Mouse (Mus musculus) urinary bladder, adult 18-20 months (tissue): ENCODE measurements around the gene Tsc22d4.

Experiments
- DNase-seq, 2 experiments: peaks; one replicate each; pipeline ENCODE4 v3.0.0; 2022; ENCODE audit warnings: low spot score in 2 of 2, mixed read lengths in 2 of 2

The Tsc22d4 gene

DNA sequence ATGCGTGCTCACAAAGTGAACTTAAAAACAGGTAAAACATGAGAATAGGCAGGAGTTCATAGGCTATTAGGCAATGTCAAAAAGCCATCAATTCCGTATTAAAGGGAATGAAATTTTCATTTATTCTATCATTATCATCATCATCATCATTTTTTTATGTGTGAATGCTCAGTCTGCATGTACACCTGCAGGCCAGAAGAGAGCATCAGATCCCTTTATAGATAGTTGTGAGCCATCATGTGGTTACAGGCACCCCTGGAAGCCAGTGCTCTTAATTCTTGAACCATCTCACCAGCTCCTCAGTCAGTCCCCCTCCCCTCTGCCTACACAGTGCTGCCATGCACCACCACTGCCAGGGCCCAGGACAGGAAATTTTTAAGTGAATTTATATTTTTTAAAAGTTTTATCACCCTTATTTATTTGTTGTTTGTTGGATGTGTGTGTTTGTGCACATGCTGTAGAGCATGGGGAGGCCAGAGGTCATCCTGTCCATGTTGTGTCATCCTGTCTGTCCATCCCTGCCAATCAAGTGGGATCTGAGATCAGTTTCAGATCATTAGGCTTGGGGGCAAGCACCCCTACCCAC lies 43.5 kb downstream of the Tsc22d4 start:
- no peak for DNase-seq

DNA sequence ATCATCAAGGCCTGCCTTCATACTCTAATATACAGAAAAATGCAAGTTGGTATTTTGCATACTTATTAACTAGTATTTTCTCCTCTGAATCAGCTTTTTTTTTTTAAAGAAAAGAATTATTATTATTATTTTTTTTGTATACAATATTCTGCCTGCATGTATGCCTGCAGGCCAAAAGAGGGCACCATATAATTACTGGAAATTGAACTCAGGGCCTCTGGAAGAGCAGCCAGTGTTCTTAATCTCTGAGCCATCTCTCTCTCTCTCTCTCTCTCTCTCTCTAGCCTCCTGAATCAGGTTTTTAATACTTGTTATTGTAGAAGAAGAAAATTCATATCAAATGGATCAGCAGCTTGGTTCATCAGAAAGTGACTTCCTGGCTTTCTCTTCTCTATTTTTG lies 46.0 kb downstream of the Tsc22d4 start:
- DNase-seq = no peak

DNA sequence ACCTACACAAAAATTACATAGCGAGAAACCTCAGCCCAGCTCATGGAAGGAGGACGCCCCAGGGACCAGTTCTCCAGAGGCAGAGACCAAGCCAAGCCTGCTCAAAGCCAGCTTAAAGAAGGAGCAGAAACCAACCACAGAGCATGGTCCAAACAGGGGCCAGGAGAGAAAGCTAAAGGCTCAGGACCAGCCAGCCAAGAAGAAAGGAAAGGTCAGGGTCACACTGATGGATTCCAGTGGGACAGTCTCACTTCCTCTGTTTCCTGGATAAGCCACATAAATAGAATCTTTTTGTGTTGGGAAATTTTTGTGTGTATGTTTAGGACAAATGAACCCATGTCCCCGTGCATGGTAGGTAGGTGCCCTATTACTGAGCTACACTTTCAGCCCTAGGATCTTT lies 51.1 kb downstream of the Tsc22d4 start:
- DNase-seq = no peak

DNA sequence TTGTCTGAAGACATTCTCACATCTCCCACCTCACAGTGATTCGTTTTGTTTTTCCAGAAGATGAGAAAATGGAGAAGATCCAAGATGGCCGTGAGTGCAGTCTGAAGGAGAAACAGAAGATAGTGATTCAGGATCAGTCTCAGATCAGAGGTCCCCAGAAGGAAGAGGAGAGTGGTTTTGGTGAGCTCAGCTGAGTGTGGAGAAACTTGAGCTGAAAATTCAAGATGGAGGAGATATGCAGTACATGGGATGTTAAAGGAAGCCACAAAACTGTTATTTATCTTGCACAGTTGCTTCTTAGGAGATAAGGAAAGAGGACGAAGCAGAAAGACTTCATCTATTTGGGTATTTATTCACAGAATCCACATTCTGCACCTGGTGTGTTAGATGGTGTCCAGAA lies 55.4 kb downstream of the Tsc22d4 start:
- no peak for DNase-seq

DNA sequence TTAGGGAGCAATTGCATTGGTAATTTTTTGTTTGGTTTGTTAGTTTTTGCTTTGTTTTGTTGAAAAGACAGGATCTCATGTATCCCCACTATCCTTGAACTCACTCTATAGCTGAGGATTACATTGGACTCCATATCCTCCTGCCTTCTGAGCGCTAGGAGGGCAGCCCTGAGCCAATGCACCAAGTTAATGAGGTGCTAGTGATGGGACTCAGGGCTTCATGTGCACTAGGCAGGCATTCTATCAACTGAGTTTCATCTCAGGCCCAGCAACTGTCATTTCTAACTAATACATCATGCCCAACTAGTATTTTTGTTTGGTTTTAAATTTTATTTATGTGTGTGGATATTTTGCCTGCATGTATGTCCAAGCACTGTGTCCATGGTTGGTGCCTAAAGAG lies 60.6 kb downstream of the Tsc22d4 start:
- no peak for DNase-seq

DNA sequence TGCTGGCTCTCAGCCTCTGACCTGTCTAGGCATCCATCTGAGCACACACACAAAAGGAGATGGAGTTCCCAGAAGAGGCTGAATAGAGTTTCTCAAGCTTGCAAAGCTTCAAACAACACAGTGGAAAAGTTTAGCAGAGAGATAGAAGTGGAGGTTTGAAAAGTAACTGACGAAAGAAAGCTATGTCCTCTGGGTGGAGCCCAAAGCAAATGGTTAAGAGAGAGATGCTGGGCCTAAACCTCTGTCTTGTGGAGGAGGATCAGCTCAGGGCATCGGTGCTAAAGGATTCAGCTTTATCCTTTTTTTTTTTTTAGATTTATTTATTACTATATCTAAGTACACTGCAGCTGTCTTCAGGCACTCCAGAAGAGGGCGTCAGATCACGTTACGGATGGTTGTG lies 62.8 kb downstream of the Tsc22d4 start:
- DNase-seq = no peak

DNA sequence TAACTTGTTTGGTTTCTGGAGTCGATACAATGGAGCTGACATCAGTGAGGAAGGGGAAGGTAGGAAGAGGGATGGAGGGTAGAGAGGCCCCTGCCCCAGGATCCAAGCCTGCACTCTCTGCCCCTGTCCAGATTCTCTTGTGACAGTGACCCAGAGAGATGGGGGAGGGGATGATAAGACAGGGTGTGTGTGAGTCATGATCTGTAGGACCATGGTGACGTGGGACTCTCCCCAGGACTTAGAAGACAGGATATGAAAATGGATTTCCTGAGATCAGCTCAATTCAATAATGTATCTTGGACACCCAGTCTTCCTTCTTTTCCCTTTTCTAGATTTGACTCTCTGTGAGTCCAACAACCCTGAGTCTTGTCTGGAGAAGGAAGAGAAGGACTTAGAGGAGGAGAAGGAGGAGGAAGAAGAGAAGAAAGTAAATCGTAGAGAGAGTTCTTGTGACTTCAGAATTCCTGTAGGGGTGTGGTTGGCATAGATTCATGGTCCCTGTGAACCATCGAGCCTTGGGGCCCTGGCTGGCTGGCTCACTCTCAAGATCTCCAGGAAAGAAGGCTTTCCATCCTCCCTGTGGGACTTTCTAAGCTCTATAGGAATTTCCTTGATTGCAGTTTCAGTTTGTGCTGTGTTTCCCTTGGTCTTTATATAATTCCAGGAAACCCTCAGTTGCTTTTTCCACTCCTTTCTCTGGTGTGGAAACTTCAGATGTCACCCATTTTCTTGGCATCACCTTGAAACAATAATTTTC lies 72.1 kb downstream of the Tsc22d4 start:
- DNase-seq = no peak
